Mouse (Mus musculus): ENCODE results near the gene Cers6. TPM values are rescaled to one million over a fixed set of nuclear protein-coding genes. Genes with fewer than 3 reads are reported as not detected.

Gene Cers6
- total RNA-seq, 2 experiments from 2014 or later = 91.3 to 95.4 TPM

DNA sequence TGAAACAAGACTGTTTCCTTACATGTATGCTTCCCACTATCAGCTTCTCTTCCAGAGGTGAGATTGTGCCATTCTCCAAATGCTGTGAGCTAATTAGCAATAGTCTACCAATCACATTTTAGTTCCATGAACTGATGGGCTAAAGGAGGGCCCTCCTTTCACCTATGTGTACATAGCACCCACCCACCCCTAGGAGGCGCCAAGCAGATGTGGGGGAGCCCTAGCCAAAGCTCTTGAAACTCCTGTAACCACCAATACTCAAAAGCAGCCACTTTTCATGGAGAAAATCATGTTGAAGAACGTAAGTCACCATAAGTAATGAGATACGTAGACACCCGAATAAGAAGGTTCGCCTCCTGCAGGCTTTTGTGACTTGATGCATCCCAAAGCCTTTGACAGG, 251.4 kb downstream of the Cers6 start:
- no peak for DNase-seq (ENCODE audit: low spot score in 2 of 2)

DNA sequence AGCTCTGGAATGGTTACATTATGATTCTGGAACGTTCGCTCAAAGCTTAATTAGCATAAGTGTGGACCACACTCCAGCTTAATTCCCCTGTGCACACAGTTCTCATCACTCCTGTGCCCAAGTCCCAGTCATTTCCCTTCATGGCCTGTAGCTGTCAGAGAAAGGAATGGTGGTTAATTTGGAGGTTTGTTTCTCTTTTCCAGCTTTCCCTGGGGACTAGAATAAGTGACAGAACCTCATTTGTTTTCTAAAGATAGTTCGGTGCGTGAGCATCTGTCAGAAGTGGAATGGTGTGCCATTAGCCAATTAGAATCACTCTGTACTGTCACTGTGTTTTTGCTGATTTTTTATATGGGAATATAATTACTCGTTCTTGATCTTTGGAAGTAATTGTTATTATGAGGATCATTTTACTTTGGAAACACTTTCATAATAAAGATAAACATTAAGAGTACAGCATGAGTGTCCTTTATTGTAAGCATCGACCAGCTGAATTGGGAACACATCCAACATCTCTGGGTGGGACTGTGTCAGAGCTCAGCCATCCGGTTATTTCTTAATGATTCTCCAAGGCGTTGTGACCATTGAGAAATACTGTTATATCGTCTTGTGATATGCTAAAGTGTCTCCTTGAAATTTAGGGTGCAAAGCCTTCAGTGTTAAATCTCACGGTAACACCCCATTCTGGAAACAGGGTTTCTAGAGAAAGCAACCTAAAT, 252.7 kb downstream of the Cers6 start:
- DNase-seq (ENCODE audit: low spot score in 2 of 2) = no peak

DNA sequence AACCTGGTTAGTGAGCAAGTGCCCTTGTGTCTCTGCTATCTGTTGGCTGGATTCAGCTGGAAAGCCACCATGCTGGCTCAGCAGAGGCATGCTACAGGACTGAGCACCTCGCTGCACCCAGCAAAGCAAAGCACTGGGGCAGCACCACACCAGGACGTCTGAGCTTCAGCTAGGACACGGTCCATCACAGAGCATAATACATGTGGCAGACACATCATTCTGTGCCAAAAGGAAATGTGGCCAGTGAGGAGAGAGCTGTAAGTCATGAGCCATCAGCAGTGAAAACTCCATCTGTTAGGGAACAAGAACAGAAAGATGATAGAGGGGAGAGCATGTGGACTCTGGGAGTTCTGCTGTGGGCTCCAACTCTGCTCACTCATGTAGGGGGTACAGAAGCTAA, 254.7 kb downstream of the Cers6 start:
- no peak for DNase-seq (ENCODE audit: low spot score in 2 of 2)

DNA sequence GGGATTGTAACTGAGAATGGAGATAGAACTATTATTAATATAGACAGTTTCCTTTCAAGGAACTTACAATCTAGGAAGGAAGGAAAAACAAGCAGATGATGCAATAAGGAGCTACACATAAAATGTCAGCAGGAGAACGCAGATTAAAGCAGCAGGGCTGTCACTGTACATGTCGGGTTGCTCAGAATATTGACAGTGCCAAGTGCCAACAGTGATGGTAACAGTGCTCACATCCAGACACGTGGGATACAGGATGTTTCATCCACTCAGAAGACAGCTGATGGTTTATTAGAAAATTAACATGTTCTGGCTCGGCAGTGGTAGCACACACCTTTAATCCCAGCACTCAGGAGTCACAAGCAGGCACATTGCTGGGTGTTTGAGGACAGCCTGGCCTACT, 255.5 kb downstream of the Cers6 start:
- DNase-seq (ENCODE audit: low spot score in 2 of 2) = peak in 1 of 2 experiments; percentile 65

DNA sequence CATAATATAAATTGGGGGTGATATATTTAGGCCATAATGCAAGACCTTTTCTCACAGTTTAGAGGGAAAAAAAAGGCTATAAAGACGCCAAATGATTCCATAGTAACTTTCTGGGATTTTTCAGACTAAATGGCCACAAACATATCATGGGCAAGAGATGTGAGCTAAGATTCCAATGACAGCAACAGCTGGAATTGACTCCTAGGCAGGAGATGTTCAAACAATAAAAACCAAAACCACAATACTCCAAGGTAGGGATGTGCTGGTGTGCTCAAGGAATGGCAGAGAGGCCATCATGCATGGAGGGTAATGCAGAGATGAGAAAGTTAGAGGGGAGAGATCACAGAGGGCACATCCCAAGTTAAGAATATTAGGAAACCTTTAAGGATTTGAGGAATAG, 257.8 kb downstream of the Cers6 start:
- no peak for DNase-seq (ENCODE audit: low spot score in 2 of 2)

DNA sequence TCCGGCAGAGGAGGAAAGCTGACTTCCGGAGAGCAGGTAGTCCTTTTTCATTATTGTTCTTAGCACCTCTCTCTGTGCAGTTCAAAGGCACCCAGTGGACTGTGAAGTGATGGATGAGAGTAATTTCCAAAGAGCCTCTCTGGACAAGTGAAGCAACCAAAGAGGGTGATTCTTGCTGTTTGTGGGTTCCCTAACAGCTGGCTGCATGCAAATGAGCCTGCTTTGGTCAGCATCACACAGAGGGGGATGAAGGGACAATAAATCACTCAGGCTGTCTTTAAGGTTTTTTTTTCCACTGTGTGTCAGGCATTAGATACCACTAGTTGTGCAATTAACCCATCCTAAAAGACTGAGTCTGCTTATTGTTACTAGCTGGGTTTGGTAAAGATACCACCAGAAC, 258.5 kb downstream of the Cers6 start:
- no peak for DNase-seq (ENCODE audit: low spot score in 2 of 2)

DNA sequence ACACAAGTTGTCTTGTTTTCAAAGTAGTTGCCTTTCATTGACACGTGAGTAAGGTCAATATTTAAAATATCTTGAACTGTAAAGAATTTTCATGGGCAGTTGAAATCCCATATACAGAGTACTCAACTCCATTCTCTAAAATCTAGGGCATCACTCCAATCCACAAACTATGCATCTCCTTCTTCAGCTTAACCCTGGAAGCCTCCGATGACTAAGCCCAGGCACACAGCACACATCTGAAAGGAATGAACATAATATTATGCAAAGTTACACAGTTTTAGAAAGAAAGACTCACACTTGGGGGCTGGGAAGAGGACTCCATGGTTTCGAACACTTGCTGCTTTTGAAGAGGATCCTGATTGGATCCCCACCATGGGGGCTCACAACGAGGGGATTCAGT, 260.4 kb downstream of the Cers6 start:
- DNase-seq (ENCODE audit: low spot score in 2 of 2) = no peak

DNA sequence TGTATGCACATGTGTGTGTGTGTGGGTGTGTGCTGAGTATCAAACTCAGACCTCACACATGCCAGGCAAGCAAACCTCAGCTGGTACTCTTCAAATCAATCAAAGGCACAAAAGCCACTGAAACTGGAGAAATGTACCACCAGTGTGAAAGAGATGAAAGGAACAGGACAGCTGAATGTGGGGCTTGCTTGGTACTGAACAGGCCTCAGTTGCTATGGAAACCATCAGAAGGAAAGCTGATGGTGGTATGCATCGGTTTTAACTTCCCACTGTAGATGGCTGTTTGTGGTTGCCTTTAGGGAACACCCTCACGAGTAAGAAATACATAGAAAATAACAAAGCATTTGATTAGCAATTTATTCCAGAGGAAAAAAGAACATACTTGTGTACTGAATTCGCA, 264.2 kb downstream of the Cers6 start:
- no peak for DNase-seq (ENCODE audit: low spot score in 2 of 2)

DNA sequence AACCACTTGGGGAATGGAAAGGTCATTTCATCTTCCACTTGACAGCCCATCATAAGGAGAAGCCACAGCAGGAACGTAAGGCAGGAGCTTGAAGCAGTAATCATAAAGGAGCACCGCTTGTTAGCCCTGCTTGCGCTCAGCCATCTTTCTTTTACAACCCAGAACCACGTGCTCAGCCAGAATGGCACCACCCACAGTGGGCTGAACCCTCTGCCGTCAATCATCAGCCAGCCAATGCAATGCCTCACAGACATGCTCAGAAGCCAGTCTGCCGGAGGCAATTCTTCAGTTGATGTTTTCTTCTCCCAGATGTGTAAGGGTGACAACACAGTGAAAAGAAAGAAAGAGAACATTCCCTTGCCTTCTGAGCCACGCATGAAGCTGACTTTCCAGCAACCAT, 267.1 kb downstream of the Cers6 start:
- DNase-seq (ENCODE audit: low spot score in 2 of 2) = no peak

DNA sequence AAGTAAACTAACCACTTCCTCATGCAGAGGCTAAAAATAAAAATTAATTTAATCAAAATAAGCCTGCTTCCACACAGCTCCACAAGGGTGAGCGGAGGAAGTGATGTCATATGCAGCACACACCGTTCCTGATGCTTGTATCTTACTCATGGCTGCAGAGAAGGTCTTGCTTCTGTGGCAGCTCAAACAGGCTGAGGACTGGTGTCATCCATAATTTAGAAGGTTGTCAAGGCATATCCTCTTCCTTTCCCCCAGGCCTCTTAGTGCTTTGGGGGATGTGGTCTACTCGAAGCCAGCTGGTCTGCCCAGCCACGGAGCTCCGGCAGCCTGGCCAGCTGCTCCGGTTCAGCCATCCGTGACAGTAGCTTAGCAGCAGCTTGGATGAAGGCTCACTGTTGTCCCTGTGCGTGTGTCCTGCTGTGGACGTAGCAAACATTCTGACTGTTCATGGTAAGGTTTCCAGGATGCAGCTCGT, 267.7 kb downstream of the Cers6 start:
- DNase-seq (ENCODE audit: low spot score in 2 of 2) = no peak

DNA sequence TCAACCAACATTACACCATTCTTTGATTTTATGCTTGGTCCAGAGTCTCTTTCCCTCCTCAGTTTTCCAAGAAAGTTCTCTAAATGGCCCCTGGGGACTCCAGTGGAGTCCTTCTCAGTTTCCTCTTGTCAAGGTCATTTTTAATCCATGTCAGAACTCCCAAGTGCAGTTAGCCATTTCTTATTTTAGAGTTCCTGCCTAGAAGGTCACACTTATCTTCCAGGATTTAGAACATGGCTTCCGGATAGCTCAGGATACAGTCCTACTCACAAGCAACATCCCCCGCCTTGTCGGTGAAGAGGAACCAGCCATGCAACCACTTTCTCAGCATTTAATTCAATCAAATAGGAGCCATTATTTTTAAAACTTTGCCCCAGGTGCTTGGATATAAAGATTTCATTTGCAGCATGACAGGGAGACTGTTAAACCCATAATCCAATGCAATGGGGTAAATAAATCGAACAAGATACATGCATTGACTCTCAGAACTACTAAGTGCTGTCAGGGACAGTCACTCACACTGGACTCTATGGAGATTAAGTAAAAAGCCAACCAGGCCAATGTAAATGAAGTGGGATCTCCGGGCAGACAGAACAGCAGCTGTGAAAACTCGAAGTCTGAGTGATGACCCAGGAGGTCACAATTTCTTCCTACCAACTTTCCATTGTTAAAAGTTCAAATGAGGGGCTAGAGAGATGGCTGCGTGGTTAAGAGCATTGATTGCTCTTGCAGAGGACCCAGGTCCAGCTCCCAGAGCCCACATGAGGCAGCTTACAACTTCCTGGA, 268.4 kb downstream of the Cers6 start:
- DNase-seq (ENCODE audit: low spot score in 2 of 2) = no peak

DNA sequence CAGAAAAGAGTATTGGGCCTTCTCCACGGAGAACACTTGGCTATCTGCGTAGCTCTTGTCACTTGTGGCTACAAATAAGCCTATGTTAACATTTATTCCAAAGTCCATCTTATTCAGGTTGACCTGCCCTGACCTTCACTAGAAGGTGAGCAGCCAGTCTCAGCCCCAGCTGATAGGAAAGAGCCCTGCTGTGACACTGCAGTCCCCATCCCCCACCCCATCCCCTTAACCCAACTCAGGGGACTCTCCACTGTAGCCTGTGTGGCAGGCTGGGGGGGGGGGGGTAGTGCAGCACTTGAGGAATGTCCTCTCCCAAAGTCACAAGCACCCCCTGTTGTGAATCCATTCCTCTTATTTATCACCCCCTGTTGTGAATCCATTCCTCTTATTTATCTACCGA, 270.8 kb downstream of the Cers6 start:
- DNase-seq (ENCODE audit: low spot score in 2 of 2) = no peak

DNA sequence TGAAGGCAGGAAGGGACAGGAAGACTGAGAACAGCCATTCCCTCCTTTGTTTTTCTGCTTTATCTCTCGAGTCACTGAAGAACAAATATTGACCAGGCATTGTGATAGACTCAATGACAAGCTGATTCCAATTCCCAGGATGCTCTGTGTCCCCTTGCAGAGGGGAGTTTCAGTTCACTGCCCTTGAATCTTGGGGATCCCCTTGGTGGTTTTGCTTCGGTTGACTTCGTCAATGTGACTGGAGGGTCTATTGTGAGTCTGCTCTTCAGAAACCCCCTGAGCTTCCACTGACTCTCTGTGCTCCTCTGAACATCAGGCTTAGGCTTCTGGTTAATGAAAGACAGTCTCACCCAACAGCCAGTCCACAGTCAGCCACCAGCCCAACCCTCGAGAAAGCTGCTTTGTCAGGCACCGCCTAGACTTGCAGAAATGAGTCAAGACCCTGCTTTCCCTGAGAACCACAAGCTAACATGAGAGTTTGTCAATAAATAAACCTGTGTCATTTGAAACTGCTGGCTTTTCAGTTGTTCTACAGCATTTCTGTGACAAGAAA, 271.3 kb downstream of the Cers6 start:
- no peak for DNase-seq (ENCODE audit: low spot score in 2 of 2)

DNA sequence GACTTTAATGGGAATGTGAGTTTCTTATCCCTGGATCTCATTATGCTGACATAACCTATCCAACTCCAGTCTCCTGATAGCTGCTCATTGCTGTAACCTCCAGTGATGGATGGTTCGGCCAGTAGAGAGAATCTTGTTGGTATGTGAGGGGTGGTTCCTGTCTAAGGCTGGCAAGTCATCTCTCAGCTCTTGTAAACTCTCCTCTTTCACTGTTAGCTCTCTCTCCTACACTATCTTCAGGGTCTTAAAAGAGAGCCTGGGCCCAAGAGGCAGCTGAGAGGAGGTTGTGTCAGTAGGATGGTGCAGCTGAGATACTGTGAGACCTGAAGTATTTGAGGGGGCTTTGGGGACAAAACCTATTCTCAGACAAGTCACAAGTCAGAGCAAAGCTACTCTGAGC, 272.9 kb downstream of the Cers6 start:
- no peak for DNase-seq (ENCODE audit: low spot score in 2 of 2)

DNA sequence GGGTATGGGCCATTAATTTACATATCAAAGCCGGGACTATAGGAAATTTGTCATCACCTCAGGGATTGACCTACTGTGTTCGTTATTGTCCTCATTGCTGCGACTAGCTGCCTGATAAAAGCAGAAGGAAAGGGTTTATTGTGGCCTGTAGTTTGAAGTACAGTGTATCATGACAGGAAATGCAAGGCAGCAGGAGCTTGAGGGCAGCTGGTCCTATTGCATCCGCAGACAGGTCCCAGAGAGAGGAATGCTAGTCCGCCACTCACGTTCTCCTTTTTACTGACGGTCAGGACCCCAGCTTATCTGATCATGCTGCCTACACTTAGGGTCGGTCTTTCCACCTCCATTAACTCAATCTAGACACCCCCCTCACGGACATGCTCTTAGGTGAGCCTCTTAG, 273.7 kb downstream of the Cers6 start:
- DNase-seq (ENCODE audit: low spot score in 2 of 2) = no peak

DNA sequence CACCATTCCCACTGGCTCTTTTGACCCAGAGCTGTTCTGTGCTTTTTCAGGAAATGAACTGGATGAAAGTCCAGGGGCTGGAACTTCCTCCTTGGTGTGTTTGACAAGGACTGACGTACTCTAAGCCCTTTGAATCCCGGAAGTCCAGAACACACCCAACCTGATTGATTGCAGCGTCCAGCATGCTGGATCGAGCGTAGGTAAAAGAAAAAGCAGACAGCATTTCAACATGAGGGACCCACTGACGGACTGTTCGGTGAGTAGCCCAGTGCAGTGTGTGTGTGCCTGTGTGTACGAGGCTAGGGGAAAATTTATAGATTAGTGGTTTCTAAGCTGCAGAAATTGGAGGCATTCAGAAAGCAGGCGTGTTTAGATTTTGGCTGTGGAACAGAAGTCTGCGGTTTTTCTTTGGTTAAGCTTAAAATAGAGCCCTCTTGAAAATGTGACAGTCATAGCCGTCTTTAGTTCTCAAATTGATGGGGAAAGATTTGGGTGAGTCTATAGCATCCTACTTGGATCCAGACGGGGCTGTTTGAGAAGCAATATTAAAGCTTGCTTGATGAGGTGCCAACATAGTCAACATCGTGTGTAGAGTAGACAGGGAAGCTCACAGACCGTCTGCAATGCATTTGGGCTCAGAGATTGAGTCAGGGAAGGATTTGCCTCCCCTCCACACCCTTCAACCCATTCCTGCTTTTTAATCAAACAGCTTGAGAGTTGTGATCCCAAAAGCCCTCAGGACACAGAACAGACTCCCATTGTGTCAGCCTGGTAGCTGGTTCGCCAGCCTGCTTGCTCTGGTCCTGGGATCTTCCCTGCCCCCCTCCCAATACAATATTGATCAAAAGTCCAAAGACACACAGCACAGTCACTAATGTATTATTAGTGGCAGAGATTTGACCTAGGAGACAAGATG, 274.7 kb downstream of the Cers6 start, which contains the start of gene Nostrin:
Nostrin (plus strand) TSS at position 140 of the 916 bp plus-strand sequence.
- no peak for DNase-seq (ENCODE audit: low spot score in 2 of 2)

DNA sequence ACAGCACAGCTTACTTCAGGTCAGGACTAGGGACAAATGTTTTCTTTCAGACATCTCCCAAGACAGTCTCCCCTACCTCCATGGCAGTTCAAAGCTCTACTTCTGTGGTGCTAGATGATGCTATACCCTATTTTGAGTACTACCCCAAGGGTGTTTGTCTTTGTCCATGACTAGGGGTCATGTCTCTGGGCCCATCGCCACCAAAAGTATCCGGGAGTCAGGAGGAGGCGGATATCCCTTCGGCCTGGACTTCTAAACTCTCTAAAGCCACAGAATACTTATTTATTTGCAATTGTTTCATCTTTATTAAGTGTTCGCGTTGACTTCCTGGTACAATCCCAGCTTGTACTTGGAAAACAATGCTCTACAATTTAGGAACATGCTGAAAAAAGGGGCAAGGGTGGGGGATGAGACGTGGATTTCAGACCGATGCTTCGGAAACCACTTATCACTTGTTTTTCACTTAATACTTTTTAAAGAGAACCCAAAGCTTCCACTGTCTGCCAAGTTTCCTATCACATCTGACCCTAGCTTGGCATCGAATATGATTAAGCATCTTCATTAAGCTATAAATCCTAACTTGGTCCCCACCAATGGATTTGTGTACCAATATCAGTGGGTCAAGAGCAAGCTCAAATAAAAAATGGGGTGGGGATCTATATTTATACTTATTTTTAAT, 276.3 kb downstream of the Cers6 start:
- no peak for DNase-seq (ENCODE audit: low spot score in 2 of 2)

DNA sequence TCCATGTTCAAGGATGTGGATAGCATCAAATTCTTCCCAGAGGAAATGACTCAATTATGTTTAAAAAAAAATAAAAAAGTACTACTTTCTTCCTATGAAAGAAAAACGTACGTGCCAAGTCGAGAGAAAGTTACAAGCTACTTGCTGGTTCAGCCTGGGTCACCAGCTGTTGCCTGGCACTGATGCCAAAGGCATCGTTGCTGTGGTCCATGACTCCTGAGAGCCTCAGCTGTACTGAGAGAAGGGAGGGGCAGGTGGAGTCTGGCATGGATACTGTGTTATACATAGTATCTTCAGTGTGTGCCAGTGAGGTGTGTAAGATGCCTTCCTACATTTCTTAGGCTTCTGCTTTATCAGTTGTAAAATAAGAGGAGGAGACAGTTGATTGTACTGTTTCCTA, 277.5 kb downstream of the Cers6 start:
- no peak for DNase-seq (ENCODE audit: low spot score in 2 of 2)

DNA sequence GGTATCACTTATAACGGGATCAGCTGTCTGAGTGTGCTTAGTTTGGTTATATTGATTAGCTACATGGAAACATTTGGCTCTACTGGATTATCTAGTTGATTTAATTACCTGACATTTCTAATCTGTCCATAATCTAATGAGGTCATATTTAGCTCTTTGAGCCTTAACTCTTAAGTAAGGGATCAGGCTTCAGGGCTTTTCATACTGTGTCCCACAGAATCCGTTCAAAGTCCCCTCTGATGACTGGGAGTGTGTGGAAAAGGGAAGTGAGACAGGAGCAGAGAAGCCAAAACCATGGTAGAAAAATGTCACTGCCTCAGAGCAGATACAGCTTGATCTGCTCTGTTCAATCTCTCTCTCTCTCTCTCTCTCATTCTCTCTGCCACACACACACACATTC, 279.0 kb downstream of the Cers6 start:
- no peak for DNase-seq (ENCODE audit: low spot score in 2 of 2)

DNA sequence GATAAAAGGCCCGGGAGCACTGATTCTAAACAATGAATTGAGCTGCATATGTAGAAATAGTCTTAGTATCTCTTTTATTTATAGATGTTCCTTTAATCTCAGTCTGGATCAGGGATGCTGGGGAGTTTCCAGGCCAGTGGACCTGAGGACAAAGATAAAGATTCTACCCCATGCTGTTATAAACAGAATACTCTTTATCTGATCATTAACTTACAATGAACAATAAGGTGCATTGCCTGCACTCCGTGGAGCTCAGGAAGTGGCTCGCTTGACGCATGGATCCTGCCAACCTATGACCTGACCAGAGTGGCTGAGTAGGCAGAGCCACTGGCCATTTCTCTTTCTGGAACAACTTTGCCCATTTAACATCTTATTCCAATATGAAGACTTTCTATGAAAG, 279.6 kb downstream of the Cers6 start:
- no peak for DNase-seq (ENCODE audit: low spot score in 2 of 2)

DNA sequence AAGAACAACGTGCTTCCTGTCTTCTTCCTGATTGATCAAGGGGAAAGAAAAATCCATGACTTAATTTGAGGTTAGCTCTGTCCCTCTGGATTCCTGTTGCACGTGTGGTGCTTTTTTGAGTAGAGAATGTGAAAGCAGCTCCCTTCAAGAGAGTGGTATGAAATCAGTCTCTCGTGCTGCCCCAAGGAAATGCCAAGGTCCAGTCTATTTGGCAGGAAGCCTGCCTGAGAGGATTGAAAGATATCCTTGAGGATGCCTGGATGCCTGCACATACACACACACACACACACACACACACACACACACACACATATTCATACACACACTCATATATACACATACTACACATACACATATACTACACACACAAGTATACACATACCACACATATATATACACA, 287.4 kb downstream of the Cers6 start:
- no peak for DNase-seq (ENCODE audit: low spot score in 2 of 2)
